Mouse (Mus musculus) limb, embryonic 13.5 days (tissue): ENCODE data around the gene Sla2. TPM values are rescaled to one million over a fixed set of nuclear protein-coding genes. Genes with fewer than 3 reads are reported as not detected.
A peak's percentile ranks its signal among the peaks of the same experiment; 100 is the strongest.
"Not testable (repeated sequence)": the region's sequence is repeated elsewhere in the genome, so short reads cannot be mapped to it uniquely, and the experiment has no call there.

ENCODE experiments used
- ATAC-seq: fragments of 200-750 bp; cut with Nextera tagmentation; 2 replicates; pipeline ENCODE4 v1.8.0; 2017; ENCODE audit warnings: low read depth, moderate number of reproducible peaks, moderate TSS enrichment; ENCODE audit not compliant: low FRiP score
- H3K27ac ChIP-seq: fragments of 300-500 bp; sonication (generic); 2 replicates; pipeline ENCODE4 v1.5.1; 2015; ENCODE audit warnings: inconsistent platforms, mild to moderate bottlenecking, moderate library complexity
- H3K27me3 ChIP-seq: fragments of 300-500 bp; sonication (generic); 2 replicates; pipeline ENCODE4 v1.6.1; 2015; ENCODE audit warnings: mild to moderate bottlenecking, inconsistent platforms
- H3K36me3 ChIP-seq: fragments of 300-500 bp; sonication (generic); 2 replicates; pipeline ENCODE4 v1.6.1; 2015; ENCODE audit warnings: inconsistent platforms, mild to moderate bottlenecking, moderate library complexity
- H3K4me1 ChIP-seq: fragments of 300-500 bp; sonication (generic); 2 replicates; pipeline ENCODE4 v1.6.1; 2015; ENCODE audit warnings: inconsistent platforms
- H3K4me2 ChIP-seq: fragments of 300-500 bp; sonication (generic); replicated peaks from 2 replicates; pipeline ENCODE4 v1.6.1; 2015; ENCODE audit warnings: inconsistent platforms, mild to moderate bottlenecking, moderate library complexity
- H3K4me3 ChIP-seq: fragments of 300-500 bp; sonication (generic); 2 replicates; pipeline ENCODE4 v1.5.1; 2015; ENCODE audit warnings: moderate library complexity, mild to moderate bottlenecking, inconsistent platforms
- H3K9ac ChIP-seq: fragments of 300-500 bp; sonication (generic); 2 replicates; pipeline ENCODE4 v1.6.1; 2015; ENCODE audit warnings: mild to moderate bottlenecking, inconsistent platforms
- H3K9me3 ChIP-seq: fragments of 300-500 bp; sonication (generic); 2 replicates; pipeline ENCODE4 v1.6.1; 2016; ENCODE audit warnings: inconsistent platforms
- WGBS: fragments of 180-500 bp; shearing (Covaris S2); methylation state at CpG from one replicate; pipeline ENCODE4 v1.1.7; 2015; 5-methylcytosine and 5-hydroxymethylcytosine counted together
- polyA plus RNA-seq: library from polyadenylated mRNA; unstranded; fragments of >200 nt; fragmentation: Nextera tagmentation; extraction: Ambion mirVana; gene quantifications from 2 replicates; pipeline ENCODE4 v1.2.1, GENCODE M21; 2015

The Sla2 gene
- polyA plus RNA-seq, 1 experiment from 2014 or later: 0.33 TPM

DNA sequence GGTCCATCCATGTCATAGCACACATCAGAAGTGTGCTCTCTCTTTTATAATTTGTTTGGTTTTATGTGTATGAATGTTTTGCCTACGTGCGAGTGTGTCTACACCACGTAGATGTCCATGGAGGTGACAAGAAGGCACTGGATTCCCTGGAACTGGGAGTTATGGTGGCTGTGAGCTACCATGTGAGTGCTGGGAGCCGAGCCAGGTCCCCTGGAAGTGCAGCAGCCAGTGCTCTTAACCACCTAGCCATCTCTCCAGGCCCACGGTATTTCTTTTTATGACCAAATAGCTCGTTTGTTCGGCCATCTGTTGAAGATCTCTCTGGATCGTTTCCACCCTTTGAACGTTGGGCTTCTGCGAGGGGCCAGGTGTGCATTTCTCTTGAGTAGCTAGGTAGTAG is 43.7 kb downstream of the Sla2 start:
- Histone ChIP-seq H3K4me3 (no peak overlapping the region; the same call in 1 of the 2 replicates), H3K9ac (0 out of 2 replicates have a peak overlapping the region, but pooled peaks have one; percentile 93), H3K4me1 (peaks cover 78% of the 10 kb centered on the region), H3K36me3 (peaks cover 42% of the 10 kb centered on the region), H3K4me2 (peak overlapping the region; percentile 87), H3K9me3 (no peaks in the 10 kb centered on the region), H3K27ac (peak overlapping the region; percentile 12; the same call in 1 of the 2 replicates), H3K27me3 (no peaks in the 10 kb centered on the region)
- 38% methylated on average over 10 of the region's 10 CpGs for WGBS
- ATAC-seq: no peak

DNA sequence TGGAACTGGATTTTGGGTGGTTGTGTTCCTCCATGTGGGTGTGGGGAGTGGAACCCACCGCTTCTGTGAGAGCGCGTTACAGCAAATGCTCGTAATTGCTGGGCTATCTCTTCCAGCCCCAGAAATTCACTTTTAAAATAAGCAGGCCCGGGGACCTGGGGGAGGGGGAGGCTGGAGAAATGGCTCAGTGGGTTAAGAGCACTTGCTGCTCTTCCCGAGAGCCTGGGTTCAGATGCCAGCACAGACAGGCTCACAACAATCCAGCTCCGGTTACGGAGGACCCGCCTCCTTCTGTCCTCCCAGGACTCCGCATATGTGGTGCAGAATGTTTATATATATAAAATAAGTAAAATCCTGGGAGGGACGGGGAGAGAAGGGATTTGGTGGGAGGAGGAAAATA is 44.3 kb downstream of the Sla2 start:
- Histone ChIP-seq H3K4me1 (peaks cover 77% of the 10 kb centered on the region), H3K4me3 (peak overlapping the region; percentile 91)
- WGBS: 6% methylated on average over 11 of the region's 11 CpGs

DNA sequence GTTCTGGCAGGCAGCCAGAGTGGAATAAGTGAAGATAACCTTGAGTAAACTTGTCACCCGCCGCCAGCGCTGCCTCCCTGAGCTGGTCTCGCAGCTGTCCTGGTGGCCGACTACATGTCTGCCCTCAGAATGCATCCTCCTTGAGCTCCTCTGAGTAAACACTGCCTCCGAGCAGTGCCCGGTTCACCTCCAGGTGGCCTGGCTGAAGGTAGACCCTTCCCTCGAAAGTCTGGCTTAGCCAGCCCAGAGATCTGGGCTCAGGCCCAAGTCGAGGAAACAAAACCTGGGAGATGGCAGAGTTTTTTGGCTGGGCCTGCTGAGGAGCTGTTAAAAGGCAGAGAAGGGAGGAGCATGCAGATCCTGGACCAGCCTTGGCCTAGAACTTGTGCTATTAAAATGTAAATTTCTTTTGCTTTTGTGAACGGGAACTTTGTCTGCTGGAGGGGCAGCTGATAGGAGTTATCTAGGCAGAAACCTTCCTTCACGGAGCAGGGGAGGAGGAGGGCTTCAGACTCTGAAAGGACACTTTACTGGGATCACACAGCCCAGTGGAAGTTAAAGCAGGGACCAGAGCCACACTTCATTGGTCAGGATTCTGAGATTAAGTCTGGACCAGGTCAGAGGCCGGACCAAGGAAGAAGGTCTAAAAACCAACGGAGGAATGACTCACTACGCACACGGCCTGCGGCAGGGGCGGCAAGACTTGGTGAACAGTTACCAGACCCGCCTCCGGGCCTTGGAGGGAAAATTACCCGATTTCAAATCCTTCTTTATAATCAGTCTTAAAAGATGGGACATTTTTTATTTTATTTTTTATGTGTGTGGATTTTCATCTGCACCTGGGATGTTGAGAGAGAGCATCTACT is 44.9 kb downstream of the Sla2 start:
- Histone ChIP-seq H3K27ac (peak overlapping the region; percentile 98), H3K4me1 (peaks cover 70% of the 10 kb centered on the region), H3K27me3 (no peaks in the 10 kb centered on the region), H3K9ac (peak overlapping the region; percentile 93), H3K4me2 (peak overlapping the region; percentile 87), H3K9me3 (no peaks in the 10 kb centered on the region), H3K36me3 (peaks cover 37% of the 10 kb centered on the region), H3K4me3 (peak overlapping the region; percentile 91)
- WGBS: 4% methylated on average over 20 of the region's 20 CpGs
- ATAC-seq: no peak; the same call in 1 of the 2 replicates

More for the DNA sequence above, 44.3 kb downstream of the Sla2 start:
- Histone ChIP-seq H3K4me2 (peak overlapping the region; percentile 87), H3K9ac (peak overlapping the region; percentile 93), H3K9me3 (no peaks in the 10 kb centered on the region), H3K36me3 (peaks cover 37% of the 10 kb centered on the region), H3K27ac (peak overlapping the region; percentile 98; the same call in 1 of the 2 replicates), H3K27me3 (no peaks in the 10 kb centered on the region)
- no peak for ATAC-seq

DNA sequence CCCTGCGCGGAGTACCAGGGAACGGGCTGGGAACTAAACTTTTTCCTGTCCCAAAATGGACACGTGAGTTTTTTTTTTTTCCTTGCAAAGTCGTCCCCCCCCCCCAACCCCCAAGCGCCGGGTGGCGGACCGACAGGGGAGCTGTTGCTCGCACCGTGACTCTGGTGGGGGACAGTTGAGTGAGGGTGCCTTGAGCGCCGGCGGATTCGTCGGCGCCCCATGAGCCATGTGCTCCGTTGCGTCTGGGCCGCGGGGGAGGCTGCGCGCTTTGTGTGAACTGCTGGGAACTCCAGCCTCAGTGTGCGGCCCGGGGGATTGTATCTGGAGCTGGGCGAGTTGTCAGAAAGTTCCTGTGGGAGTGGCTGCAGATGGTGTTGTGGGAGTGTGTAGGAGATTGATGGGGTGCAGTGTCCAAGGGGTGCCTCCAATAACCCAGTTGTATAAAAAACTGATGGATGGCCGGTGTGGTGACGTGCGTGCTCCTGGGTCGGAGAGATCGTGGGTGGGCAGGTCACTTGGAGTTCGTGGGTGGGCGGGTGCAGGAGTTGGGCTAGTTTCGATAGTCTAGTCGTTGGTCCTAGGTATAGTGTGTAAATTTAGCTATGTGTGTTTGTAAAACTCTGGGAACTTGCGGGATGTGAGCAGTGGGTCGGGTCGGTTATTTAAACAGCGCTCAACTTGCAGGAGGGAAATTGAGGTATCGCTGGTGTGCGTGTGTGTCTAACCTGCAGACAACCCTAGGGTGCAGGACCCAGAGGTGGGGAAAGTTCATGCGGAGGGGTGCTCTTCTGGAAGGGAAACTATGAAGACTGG is 45.8 kb downstream of the Sla2 start:
- H3K4me2 ChIP-seq: peak overlapping the region; percentile 87
- 0 out of 2 replicates have a peak, but pooled peaks have one; percentile 3 for ATAC-seq
- peak overlapping the region; percentile 91 for H3K4me3 ChIP-seq
- peaks cover 37% of the 10 kb centered on the region for H3K36me3 ChIP-seq
- peak overlapping the region; percentile 93 for H3K9ac ChIP-seq
- H3K4me1 ChIP-seq: peaks cover 64% of the 10 kb centered on the region
- no peaks in the 10 kb centered on the region for H3K9me3 ChIP-seq
- under 1% methylated on average over 39 of the region's 42 CpGs for WGBS
- H3K27me3 ChIP-seq: no peaks in the 10 kb centered on the region
- H3K27ac ChIP-seq: peak overlapping the region; percentile 98

DNA sequence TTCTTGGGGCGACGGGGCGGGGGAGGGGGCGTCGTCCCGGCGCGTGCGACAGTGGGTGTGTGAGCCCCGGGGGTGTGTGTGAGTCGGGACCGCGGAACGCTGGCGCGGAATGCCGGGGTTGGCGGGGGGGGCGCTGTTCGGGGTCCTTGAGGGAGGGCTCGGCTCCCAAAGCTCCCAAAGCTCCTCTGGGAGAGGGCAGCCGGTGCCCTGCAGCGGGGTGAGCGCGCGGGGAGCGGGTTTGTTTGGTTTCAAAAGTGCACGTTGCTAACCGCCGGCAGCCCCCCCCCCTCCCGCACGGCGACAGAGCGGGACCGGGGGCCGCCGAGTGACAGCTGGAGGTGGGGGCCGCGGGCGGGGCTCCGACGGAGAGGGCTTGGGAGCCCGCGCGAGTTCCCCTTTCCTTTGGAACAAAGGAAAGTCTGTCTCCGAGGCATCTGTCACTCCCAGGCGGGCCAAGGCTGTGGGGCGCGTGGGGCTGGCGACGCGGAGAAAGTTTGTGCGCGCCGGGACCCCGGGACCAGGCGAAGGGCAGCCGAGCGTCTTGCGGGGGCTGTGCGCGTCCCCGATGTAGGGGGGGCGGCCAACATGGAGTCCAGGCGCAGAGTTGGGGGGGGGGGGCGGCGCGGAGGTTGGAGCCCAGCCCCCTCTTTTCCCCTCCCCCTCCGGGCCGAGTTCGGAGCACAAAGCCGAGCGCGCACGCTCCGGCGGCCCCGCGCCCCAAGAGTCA is 46.5 kb downstream of the Sla2 start:
- under 1% methylated on average over 63 of the region's 79 CpGs for WGBS

DNA sequence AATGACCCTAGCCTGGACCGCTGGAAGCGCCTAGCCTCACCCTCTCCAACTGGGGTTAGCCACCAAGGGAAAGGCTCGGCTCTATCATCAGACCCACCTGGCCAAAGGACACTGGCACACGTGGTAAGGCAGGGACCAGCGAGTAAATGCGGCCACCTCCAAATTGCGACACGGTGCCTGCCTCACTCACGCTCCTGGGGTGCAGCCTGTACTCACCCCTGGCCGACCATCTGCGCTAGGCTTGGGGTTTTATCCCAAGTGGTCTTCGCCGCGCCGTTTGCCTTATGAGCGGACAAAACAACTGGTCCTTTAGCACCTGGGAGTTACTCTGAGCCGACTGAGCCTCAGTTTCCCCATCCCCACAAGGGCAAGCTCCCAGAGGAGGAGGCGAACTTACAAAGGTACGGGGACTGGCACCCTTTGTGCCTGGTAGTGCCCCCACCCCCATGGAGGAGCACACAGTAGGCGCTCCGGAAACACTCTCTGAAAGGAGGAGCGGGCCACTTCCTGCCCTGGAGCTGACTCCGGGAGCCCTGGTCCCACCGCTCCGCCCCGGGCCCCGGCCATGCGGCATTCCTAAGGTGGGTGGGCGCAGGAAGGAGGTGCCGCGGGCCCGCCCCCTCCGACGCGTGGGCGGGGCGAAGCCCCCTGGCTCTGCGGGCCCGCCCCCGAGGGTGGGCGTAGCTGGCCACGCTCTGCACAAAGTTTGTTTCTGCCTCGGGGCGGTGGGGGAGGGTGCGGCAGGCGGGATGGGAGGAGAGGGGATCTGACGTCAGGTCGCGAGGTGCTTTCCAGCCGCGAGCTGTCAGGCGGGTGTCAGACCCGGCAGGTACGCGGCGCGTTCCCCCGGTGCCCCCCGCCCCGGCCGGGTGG is 47.4 kb downstream of the Sla2 start, which contains the start of gene Tgif2:
TSS of gene Tgif2 (plus strand) at position 689 of the 873 bp plus-strand sequence.
- Histone ChIP-seq H3K9ac (peak within 1 kb of the TSS; percentile 93), H3K27me3 (no peaks in the 10 kb centered on the region), H3K36me3 (peaks cover 37% of the 10 kb centered on the region), H3K4me3 (peak within 1 kb of the TSS; percentile 91), H3K4me2 (peak within 1 kb of the TSS; percentile 87), H3K9me3 (no peaks in the 10 kb centered on the region), H3K4me1 (peaks cover 47% of the 10 kb centered on the region), H3K27ac (peak within 1 kb of the TSS; percentile 98)
- WGBS: under 1% methylated on average over 61 of the region's 61 CpGs
- peak; percentile 88 for ATAC-seq

More for the DNA sequence above, 46.5 kb downstream of the Sla2 start:
- H3K4me3 ChIP-seq: peak overlapping the region; percentile 91
- peak; percentile 33 for ATAC-seq
- H3K9ac ChIP-seq: peak overlapping the region; percentile 93
- peak overlapping the region; percentile 98 for H3K27ac ChIP-seq
- no peaks in the 10 kb centered on the region for H3K27me3 ChIP-seq
- no peaks in the 10 kb centered on the region for H3K9me3 ChIP-seq
- peaks cover 37% of the 10 kb centered on the region for H3K36me3 ChIP-seq
- H3K4me2 ChIP-seq: peak overlapping the region; percentile 87
- peaks cover 56% of the 10 kb centered on the region for H3K4me1 ChIP-seq

DNA sequence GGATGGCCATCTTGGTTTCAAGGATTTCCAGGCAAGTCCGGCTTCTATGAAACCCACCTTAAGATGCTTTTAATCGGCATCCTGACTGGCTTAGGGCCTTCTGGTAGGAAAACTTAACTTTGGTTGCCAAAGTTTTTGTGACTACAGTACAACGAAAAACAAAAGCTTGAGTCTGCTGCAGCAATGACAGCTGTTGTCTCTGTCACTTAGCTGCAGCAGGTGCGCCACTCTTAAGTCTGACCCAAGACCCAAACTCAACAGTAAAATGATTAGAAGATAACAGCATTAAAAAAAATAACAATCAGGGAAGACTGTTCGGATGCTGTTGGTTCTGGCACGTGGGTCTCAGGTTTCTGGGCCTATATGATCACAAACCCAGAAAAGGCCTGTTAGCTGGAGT is 48.2 kb downstream of the Sla2 start:
- Histone ChIP-seq H3K4me1 (peaks cover 40% of the 10 kb centered on the region), H3K27ac (peak overlapping the region; percentile 87), H3K4me3 (peak overlapping the region; percentile 91), H3K9me3 (no peaks in the 10 kb centered on the region), H3K36me3 (peaks cover 40% of the 10 kb centered on the region), H3K27me3 (no peaks in the 10 kb centered on the region), H3K9ac (peak overlapping the region; percentile 68), H3K4me2 (peak overlapping the region; percentile 87)
- ATAC-seq: no peak
- WGBS: 62% methylated on average over 6 of the region's 6 CpGs

DNA sequence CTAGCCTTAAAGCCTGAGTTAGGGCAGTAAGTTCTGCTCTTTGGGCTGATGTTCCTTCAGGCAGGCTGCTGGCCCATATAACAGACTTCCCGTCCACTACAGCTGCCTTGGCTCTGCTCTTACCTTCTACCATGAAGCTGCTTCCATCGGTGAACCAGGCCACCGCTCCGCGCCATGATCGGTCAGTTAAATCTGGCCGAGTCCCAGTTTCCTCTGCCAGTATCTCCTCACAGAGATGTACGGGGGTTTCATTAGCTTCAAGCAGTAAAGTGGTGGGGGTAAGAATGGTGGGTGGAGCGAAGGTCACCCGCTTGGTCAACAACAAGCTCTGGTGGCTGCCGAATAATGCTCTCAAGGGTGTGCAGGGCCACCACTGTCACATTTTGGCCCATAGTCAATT is 52.7 kb downstream of the Sla2 start:
- peaks cover 84% of the 10 kb centered on the region for H3K36me3 ChIP-seq
- H3K27me3 ChIP-seq: no peaks in the 10 kb centered on the region
- peaks cover 31% of the 10 kb centered on the region for H3K9me3 ChIP-seq
- no peak for ATAC-seq
- no peak overlapping the region for H3K9ac ChIP-seq
- 97% methylated on average over 11 of the region's 11 CpGs for WGBS
- no peak overlapping the region for H3K27ac ChIP-seq
- H3K4me3 ChIP-seq: no peak overlapping the region
- peaks cover 14% of the 10 kb centered on the region for H3K4me1 ChIP-seq
- H3K4me2 ChIP-seq: no peak overlapping the region

DNA sequence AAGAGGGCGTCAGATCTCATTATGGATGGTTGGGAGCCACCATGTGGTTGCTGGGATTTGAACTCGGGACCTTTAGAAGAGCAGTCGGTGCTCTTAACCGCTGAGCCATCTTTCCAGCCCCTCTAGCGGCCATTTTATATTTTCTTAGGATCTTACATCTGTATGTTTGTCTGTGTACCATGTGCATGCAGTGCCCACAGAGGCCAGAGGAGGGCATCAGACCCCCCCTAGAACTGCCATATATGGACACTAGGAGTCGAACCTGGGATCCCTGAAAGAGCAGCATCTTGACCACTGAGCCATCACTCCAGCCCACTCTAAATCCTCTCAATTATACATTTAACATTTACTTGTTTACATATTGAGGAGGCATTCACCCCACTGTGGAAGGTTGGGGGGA is 61.9 kb downstream of the Sla2 start:
- Histone ChIP-seq H3K9me3 (peaks cover 11% of the 10 kb centered on the region; the same call in 1 of the 2 replicates), H3K36me3 (peaks cover 11% of the 10 kb centered on the region)
- 81% methylated on average over 6 of the region's 6 CpGs for WGBS
- not testable (repeated sequence) for H3K27me3 ChIP-seq, H3K4me2 ChIP-seq, ATAC-seq, H3K4me1 ChIP-seq, H3K9ac ChIP-seq, H3K4me3 ChIP-seq, H3K27ac ChIP-seq
